Mouse (Mus musculus) CH12.LX (cell line): ENCODE measurements around the gene Grin3b.

Experiments
- CTCF ChIP-seq, 2 experiments: IDR thresholded peaks in 1 of 2; conservative IDR thresholded peaks in 1 of 2; 2 replicates each; pipeline ENCODE4 v1.5.1; 2011 to 2012; ENCODE audit warnings: low read depth in 2 of 2, low read length in 2 of 2, improper control_type of control experiment in 1 of 2, inconsistent platforms in 1 of 2, mild to moderate bottlenecking in 1 of 2, moderate library complexity in 1 of 2
- E2F4 ChIP-seq: IDR thresholded peaks from 2 replicates; pipeline ENCODE4 v1.6.1; 2011; ENCODE audit warnings: low read depth, low read length, improper control_type of control experiment; ENCODE audit not compliant: insufficient replicate concordance
- JUN ChIP-seq: IDR thresholded peaks from 2 replicates; pipeline ENCODE4 v1.6.1; 2011; ENCODE audit warnings: low read depth, mild to moderate bottlenecking, low read length, improper control_type of control experiment, moderate library complexity; ENCODE audit not compliant: insufficient read depth
- JUND ChIP-seq: conservative IDR thresholded peaks from 2 replicates; pipeline ENCODE4 v1.6.1; 2011; ENCODE audit warnings: low read depth, low read length, improper control_type of control experiment
- MAFK ChIP-seq: IDR thresholded peaks from 2 replicates; pipeline ENCODE4 v1.6.1; 2011; ENCODE audit warnings: low read length, improper control_type of control experiment; ENCODE audit not compliant: insufficient replicate concordance
- MAX ChIP-seq: IDR thresholded peaks from 2 replicates; pipeline ENCODE4 v1.6.1; 2011; ENCODE audit warnings: low read length, improper control_type of control experiment
- MEF2A ChIP-seq: IDR thresholded peaks from 2 replicates; pipeline ENCODE4 v1.6.1; 2014; ENCODE audit warnings: low read depth, mild to moderate bottlenecking, inconsistent platforms, low read length, improper control_type of control experiment, borderline replicate concordance
- NRF1 ChIP-seq: IDR thresholded peaks from 2 replicates; pipeline ENCODE4 v1.6.1; 2014; ENCODE audit warnings: low read depth, mild to moderate bottlenecking, inconsistent platforms, low read length, improper control_type of control experiment, moderate library complexity
- POLR2A ChIP-seq: IDR thresholded peaks from 2 replicates; pipeline ENCODE4 v1.6.1; 2011; ENCODE audit warnings: low read depth, mild to moderate bottlenecking, improper control_type of control experiment, low read length
- POLR2AphosphoS2 ChIP-seq: IDR thresholded peaks from 2 replicates; pipeline ENCODE4 v1.6.1; 2011; ENCODE audit warnings: low read depth, low read length, improper control_type of control experiment
- RAD21 ChIP-seq: IDR thresholded peaks from 2 replicates; pipeline ENCODE4 v1.6.1; 2011; ENCODE audit warnings: low read depth, mild to moderate bottlenecking, low read length, improper control_type of control experiment, moderate library complexity
- RCOR1 ChIP-seq: conservative IDR thresholded peaks from 2 replicates; pipeline ENCODE4 v1.6.1; 2012; ENCODE audit warnings: low read depth, mild to moderate bottlenecking, inconsistent platforms, low read length, improper control_type of control experiment
- USF1 ChIP-seq: IDR thresholded peaks from 2 replicates; pipeline ENCODE4 v1.6.1; 2014; ENCODE audit warnings: low read depth, mild to moderate bottlenecking, inconsistent platforms, low read length, improper control_type of control experiment
- USF2 ChIP-seq: conservative IDR thresholded peaks from 2 replicates; pipeline ENCODE4 v1.6.1; 2011; ENCODE audit warnings: low read depth, low read length, improper control_type of control experiment

- TF ChIP-seq CTCF (conservative IDR thresholded peaks at IDR 0.05 in 1 of 2, IDR thresholded peaks at IDR 0.05 in 1 of 2; ENCODE audit: low read depth in 2 of 2, low read length in 2 of 2) = peak; percentile 25 to 75; a peak in 3 of 4 replicates
- TF ChIP-seq POLR2A = no peak; the same call in 1 of the 2 replicates
- TF ChIP-seq MEF2A = peak; percentile 21; the same call in 1 of the 2 replicates
- peak; percentile 69 for TF ChIP-seq RAD21
- TF ChIP-seq JUND = no peak
- TF ChIP-seq JUN = no peak
- no peak for TF ChIP-seq USF2
- no peak; the same call in 1 of the 2 replicates for TF ChIP-seq POLR2AphosphoS2
- TF ChIP-seq NRF1 = no peak
- TF ChIP-seq RCOR1 = no peak
- no peak for TF ChIP-seq USF1
- no peak for TF ChIP-seq MAFK
- TF ChIP-seq E2F4 = no peak
- no peak for TF ChIP-seq MAX
These were observed 16.6 kb upstream of the Grin3b start for GRCm38 (mm10) chr10:79953946-79954345.
